Mouse (Mus musculus) adrenal gland, adult 2 months (tissue): ENCODE data around the gene Dcst1. TPM values are rescaled to one million over a fixed set of nuclear protein-coding genes. Genes with fewer than 3 reads are reported as not detected.

ENCODE experiments used
- DNase-seq: peaks from one replicate; pipeline ENCODE4 v3.0.0; 2021
- polyA plus RNA-seq: library from polyadenylated mRNA; depleted of rRNA; stranded (reverse); fragments of >200 nt; gene quantifications from 2 replicates; pipeline ENCODE4 v1.2.3, GENCODE M21; 2012; rRNA removed
- total RNA-seq, 2 experiments: library from RNA; stranded (reverse); gene quantifications; 2 replicates each; pipeline ENCODE4 v1.2.3; 2021

Gene Dcst1
- total and polyA plus RNA-seq, 3 experiments, result 0.41 to 0.53 TPM; not detected in 1

- DNase-seq, result peak; percentile 67
These were observed 49.7 kb downstream of the Dcst1 start for GRCm38 (mm10) chr3:89315195-89315929.

DNA sequence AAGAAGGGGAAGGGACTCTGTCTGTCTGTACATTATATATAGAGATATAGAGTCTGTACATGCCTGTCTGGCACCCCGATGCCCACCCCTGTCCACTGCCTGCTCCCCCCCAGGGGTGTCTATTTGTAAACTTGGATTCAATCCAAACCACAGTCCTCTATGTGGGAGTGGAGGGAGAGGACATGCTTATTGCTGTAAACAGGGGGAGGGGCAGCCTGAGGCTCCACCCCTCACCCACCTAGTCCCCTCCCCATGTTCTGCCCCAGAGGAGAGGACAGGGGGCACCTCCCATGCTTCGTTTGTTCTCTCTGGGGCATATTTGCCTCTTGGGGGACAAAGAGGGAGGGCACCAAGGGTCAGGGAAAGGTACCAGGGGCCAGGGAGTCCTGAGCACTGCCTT is 50.3 kb downstream of the Dcst1 start:
- no peak for DNase-seq

DNA sequence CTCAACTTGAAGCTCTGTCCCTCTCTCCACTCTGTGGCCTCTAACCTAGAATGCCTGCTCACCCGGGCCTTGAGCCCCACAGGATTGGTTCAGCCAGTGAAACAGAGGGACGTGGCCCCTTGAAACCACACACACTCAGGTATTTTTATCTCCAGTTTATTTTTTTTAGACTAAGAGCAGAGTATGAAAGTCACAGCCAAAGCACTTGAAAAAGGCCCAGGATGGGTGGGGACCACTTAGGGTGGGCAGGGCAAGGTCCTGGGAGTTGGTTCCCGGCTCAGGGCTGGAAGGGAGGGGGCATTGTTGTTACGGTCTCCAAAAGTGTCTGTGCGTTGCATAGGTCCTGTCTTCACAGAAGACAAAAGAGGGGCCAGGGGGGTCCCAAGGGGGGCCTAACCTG is 50.7 kb downstream of the Dcst1 start:
- DNase-seq, result no peak

DNA sequence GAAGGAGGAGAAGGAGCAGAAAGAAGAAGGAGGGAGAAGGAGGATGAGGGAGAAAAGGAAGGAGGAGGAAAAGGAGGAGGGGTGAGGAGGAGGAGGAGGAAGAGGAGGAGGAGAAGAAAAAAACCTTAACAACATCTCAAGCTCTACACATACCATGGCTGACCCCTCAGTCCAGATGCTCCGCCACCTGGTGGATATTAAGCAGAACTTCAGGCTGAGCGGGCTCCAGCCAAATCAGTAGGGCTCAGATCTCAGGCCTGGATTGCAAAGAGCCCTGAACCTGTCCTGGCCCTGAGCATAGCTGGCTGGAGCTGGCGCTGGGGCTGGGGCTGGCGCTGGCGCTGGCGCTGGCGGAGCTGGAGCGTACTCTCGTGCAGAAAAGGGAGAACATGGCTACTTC is 57.0 kb downstream of the Dcst1 start:
- DNase-seq, result peak; percentile 75

DNA sequence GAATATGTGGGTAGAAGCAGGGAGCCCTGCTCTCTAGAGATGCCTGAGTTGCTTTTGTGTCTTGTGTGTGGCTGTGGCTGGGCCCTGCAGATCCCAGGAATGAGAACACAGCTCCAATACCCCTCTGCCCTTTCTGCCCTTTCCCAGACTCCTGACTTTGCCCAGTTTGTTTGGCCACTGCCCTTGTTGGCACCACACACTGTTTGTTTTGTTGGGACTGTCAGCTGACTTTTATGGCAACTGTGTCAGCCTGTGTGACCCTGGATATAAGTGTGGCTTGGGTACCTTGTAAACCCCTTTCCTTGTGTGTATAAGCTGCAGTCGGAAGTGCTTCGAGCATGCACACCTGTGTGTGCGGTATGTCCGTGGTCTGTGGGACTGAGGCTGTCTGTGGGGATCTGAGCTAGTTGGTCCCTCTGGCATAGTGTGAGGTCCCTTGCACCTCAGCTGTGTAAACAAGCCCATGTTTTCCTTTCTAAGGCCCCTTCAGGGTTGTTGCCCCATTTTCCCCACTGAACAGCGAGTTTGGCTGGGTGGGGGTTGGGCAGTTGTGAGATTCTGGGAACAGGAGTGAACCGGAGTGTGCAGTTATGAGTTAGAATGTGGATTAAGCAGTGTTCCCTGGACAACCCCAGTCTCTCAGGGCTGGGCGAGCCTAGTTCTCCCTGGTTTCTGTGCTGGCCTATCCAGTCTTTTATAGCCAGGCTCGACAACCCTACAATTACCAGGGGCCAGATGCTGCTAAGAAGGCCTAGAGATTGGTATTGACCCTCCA is 59.3 kb downstream of the Dcst1 start:
- peak; percentile 34 for DNase-seq

- DNase-seq, result no peak
These were observed 59.9 kb downstream of the Dcst1 start for GRCm38 (mm10) chr3:89305105-89305504.

DNA sequence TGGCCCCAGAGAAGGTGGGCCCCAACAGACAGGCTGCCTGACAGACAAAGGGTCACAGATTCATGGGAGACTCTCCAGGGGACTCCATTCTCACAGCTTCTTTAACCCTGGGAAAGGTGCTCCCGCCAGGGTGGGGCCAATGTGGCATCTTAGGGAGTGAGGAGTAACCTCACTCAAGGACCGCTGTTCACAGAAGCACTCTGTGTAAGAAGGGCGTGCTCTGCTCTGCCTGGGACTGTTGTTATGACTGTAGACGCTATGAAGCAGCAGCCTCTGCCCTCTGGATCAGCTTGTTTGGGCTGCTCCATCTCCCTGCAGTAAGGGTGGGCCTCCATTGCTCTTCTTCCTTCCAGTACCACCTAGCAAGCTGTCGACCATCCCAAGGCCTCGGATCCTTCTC is 60.6 kb downstream of the Dcst1 start:
- no peak for DNase-seq

DNA sequence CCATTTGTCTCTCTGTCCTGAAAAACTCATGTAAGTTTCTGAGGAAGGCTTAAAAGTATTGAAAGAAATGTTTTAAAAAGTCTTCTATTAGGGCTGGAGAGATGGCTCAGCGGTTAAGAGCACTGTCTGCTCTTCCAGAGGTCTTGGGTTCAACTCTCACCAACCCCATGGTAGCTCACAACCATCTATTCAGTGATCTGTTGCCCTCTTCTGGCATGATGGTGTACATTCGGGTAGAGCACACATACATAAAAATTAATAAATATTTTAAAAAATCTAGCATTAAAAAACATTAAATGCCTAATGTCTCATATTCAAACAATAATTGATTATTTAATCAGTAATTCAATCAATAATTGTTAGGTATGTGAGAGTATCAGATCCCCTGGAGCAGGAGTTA is 64.5 kb downstream of the Dcst1 start:
- DNase-seq, result no peak

Other genes starting within 250 kb of the Dcst1 start
- under 1 TPM in 1 of 2 experiments, not detected in 1; 0.81 TPM for gene Pklr, start 229.1 kb downstream of the Dcst1 start, total RNA-seq
- 0.55 TPM in 1 of 2 replicates, not detected in the other for gene Pklr, start 229.1 kb downstream of the Dcst1 start, polyA plus RNA-seq
- gene Hcn3, start 205.1 kb downstream of the Dcst1 start, total RNA-seq, result 1 to 10 TPM; 2.4 to 6.6 TPM
- 20.9 and 34.5 TPM in 2 replicates for gene Hcn3, start 205.1 kb downstream of the Dcst1 start, polyA plus RNA-seq
- 10 to 100 TPM; 39.3 to 73.3 TPM for gene Clk2, start 200.5 kb downstream of the Dcst1 start, total RNA-seq
- gene Clk2, start 200.5 kb downstream of the Dcst1 start, polyA plus RNA-seq, result 52.2 and 63.4 TPM in 2 replicates
- gene Scamp3, start 187.8 kb downstream of the Dcst1 start, total RNA-seq, result 100 to 1,000 TPM in 1 of 2 experiments, 10 to 100 TPM in 1; 87.1 to 104 TPM
- 234 and 299 TPM in 2 replicates for gene Scamp3, start 187.8 kb downstream of the Dcst1 start, polyA plus RNA-seq
- gene Fam189b, start 182.1 kb downstream of the Dcst1 start, total RNA-seq, result 10 to 100 TPM; 15.2 to 16.3 TPM
- 80.2 and 84.4 TPM in 2 replicates for gene Fam189b, start 182.1 kb downstream of the Dcst1 start, polyA plus RNA-seq
- gene Gba, start 162.3 kb downstream of the Dcst1 start, total RNA-seq, result 10 to 100 TPM; 74.4 to 74.6 TPM
- gene Gba, start 162.3 kb downstream of the Dcst1 start, polyA plus RNA-seq, result 40.2 and 43.9 TPM in 2 replicates
- 10 to 100 TPM in 1 of 2 experiments, 1 to 10 TPM in 1; 8.9 to 10.1 TPM for gene Thbs3, start 150.1 kb downstream of the Dcst1 start, total RNA-seq
- gene Thbs3, start 150.1 kb downstream of the Dcst1 start, polyA plus RNA-seq, result 10.1 and 10.2 TPM in 2 replicates
- 100 to 1,000 TPM; 150 to 174 TPM for gene Mtx1, start 138.2 kb downstream of the Dcst1 start, total RNA-seq
- 252 and 300 TPM in 2 replicates for gene Mtx1, start 138.2 kb downstream of the Dcst1 start, polyA plus RNA-seq
- under 1 TPM; 0.24 to 0.32 TPM for gene Muc1, start 136.2 kb downstream of the Dcst1 start, total RNA-seq
- gene Muc1, start 136.2 kb downstream of the Dcst1 start, polyA plus RNA-seq, result 0.53 and 0.85 TPM in 2 replicates
- 100 to 1,000 TPM; 143 to 163 TPM for gene Krtcap2, start 119.3 kb downstream of the Dcst1 start, total RNA-seq
- 433 and 437 TPM in 2 replicates for gene Krtcap2, start 119.3 kb downstream of the Dcst1 start, polyA plus RNA-seq
- gene Trim46, start 118.9 kb downstream of the Dcst1 start, total RNA-seq, result 1 to 10 TPM; 1.9 to 2.3 TPM
- gene Trim46, start 118.9 kb downstream of the Dcst1 start, polyA plus RNA-seq, result 6.0 and 9.1 TPM in 2 replicates
- 100 to 1,000 TPM; 134 to 150 TPM for gene Dpm3, start 105.9 kb downstream of the Dcst1 start, total RNA-seq
- 509 and 645 TPM in 2 replicates for gene Dpm3, start 105.9 kb downstream of the Dcst1 start, polyA plus RNA-seq
- gene Slc50a1, start 94.7 kb downstream of the Dcst1 start, total RNA-seq, result 10 to 100 TPM; 49.9 to 54.7 TPM
- gene Slc50a1, start 94.7 kb downstream of the Dcst1 start, polyA plus RNA-seq, result 153 TPM in 2 replicates
- 10 to 100 TPM in 1 of 2 experiments, 1 to 10 TPM in 1; 8.0 to 16.6 TPM for gene Efna1, start 84.1 kb downstream of the Dcst1 start, total RNA-seq
- 17.5 and 24.0 TPM in 2 replicates for gene Efna1, start 84.1 kb downstream of the Dcst1 start, polyA plus RNA-seq
- gene Efna3, start 42.3 kb downstream of the Dcst1 start, total RNA-seq, result under 1 TPM; 0.26 to 0.55 TPM
- gene Efna3, start 42.3 kb downstream of the Dcst1 start, polyA plus RNA-seq, result 0.21 and 1.0 TPM in 2 replicates
- 1 to 10 TPM in 1 of 2 experiments, under 1 TPM in 1; 0.63 to 1.9 TPM for gene Efna4, start 27.2 kb downstream of the Dcst1 start, total RNA-seq
- 1.8 and 3.5 TPM in 2 replicates for gene Efna4, start 27.2 kb downstream of the Dcst1 start, polyA plus RNA-seq
- 10 to 100 TPM; 56.1 to 87.5 TPM for gene Adam15, start 15.3 kb downstream of the Dcst1 start, total RNA-seq
- gene Adam15, start 15.3 kb downstream of the Dcst1 start, polyA plus RNA-seq, result 142 and 182 TPM in 2 replicates
- 1 to 10 TPM in 1 of 2 experiments, under 1 TPM in 1; 0.40 to 1.3 TPM for gene Dcst2, start 3.3 kb downstream of the Dcst1 start, total RNA-seq
- gene Dcst2, start 3.3 kb downstream of the Dcst1 start, polyA plus RNA-seq, result 0.61 and 1.2 TPM in 2 replicates
- 100 to 1,000 TPM in 1 of 2 experiments, 10 to 100 TPM in 1; 84.0 to 102 TPM for gene Zbtb7b, start 29.5 kb upstream of the Dcst1 start, total RNA-seq
- gene Zbtb7b, start 29.5 kb upstream of the Dcst1 start, polyA plus RNA-seq, result 117 and 121 TPM in 2 replicates
- gene Lenep, start 37.5 kb upstream of the Dcst1 start, total RNA-seq, result 1 to 10 TPM; 1.7 to 1.8 TPM
- 0.58 TPM in 1 of 2 replicates, not detected in the other for gene Lenep, start 37.5 kb upstream of the Dcst1 start, polyA plus RNA-seq
- 10 to 100 TPM; 32.2 to 50.7 TPM for gene Flad1, start 46.6 kb upstream of the Dcst1 start, total RNA-seq
- 33.2 and 45.2 TPM in 2 replicates for gene Flad1, start 46.6 kb upstream of the Dcst1 start, polyA plus RNA-seq
- 10 to 100 TPM; 17.3 to 21.5 TPM for gene Cks1b, start 53.1 kb upstream of the Dcst1 start, total RNA-seq
- gene Cks1b, start 53.1 kb upstream of the Dcst1 start, polyA plus RNA-seq, result 9.3 and 9.7 TPM in 2 replicates
- gene Shc1, start 53.2 kb upstream of the Dcst1 start, total RNA-seq, result 100 to 1,000 TPM in 1 of 2 experiments, 10 to 100 TPM in 1; 69.6 to 113 TPM
- gene Shc1, start 53.2 kb upstream of the Dcst1 start, polyA plus RNA-seq, result 62.6 and 67.4 TPM in 2 replicates
- gene Pygo2, start 65.0 kb upstream of the Dcst1 start, total RNA-seq, result 10 to 100 TPM; 31.8 to 44.5 TPM
- 166 and 181 TPM in 2 replicates for gene Pygo2, start 65.0 kb upstream of the Dcst1 start, polyA plus RNA-seq
- 10 to 100 TPM; 38.4 to 70.0 TPM for gene Pbxip1, start 71.5 kb upstream of the Dcst1 start, total RNA-seq
- gene Pbxip1, start 71.5 kb upstream of the Dcst1 start, polyA plus RNA-seq, result 37.5 and 43.3 TPM in 2 replicates
- gene Pmvk, start 89.3 kb upstream of the Dcst1 start, total RNA-seq, result 10 to 100 TPM; 13.9 to 27.7 TPM
- gene Pmvk, start 89.3 kb upstream of the Dcst1 start, polyA plus RNA-seq, result 19.4 and 21.5 TPM in 2 replicates
- gene Kcnn3, start 154.9 kb upstream of the Dcst1 start, total RNA-seq, result 1 to 10 TPM; 3.1 to 5.2 TPM
- 1.7 and 2.0 TPM in 2 replicates for gene Kcnn3, start 154.9 kb upstream of the Dcst1 start, polyA plus RNA-seq